Mouse (Mus musculus): ENCODE data around the gene Zfp148.
"Not testable (repeated sequence)": the region's sequence is repeated elsewhere in the genome, so short reads cannot be mapped to it uniquely, and the experiment has no call there.

Zfp148 gene

DNA sequence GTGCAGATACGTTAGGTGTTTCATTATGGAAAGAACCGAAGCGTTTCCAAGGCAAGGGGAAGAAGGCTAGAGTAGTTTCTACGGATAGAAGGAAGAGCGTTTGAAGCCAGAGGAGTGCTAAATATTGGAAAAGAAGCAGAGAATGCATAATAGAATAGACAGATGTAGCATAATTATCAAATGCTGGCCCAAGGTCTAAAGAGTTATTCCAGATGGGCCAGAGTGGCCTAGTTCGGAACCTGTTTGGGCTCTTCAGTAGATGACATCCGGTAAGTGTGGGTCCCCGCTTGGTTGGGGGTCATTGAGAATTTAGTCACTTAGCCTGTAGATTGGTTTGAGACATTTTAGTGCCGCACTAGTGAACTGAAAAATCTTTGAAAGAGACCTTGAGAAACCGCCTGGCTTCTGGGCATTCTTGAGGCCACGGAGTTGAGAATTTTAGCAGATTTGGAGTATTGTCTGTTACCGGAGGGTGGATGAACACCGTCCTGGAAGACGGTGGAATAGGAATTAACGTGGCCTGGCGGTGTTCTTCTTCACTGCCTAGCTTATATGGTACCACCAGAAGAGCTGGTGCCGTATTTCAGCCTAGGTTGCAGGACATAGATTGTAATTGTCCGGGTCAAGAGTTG is 1.1 kb downstream of the Zfp148 start:
- in situ Hi-C loops (cut with MboI, MseI), result no loop called here

DNA sequence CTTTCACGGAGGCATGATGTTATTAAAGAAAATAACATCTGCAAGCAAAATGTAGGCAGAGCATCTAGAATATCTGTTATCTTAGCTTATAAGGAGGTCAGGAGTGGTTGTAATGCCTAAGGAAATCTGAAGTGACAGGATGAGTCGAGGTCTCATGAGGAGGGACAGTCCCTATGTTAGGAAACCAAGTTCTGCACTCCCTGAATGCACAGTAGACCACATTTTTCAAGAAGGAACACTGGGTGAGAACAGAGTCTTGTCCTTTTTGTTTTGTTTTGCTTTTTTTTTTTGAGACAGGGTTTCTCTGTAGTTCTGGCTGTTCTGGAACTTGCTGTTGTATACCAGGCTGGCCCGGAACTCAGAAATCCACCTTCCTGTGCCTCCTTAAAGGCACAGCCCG is 1.7 kb downstream of the Zfp148 start:
- in situ Hi-C loops (cut with MboI, MseI), result no loop called here

DNA sequence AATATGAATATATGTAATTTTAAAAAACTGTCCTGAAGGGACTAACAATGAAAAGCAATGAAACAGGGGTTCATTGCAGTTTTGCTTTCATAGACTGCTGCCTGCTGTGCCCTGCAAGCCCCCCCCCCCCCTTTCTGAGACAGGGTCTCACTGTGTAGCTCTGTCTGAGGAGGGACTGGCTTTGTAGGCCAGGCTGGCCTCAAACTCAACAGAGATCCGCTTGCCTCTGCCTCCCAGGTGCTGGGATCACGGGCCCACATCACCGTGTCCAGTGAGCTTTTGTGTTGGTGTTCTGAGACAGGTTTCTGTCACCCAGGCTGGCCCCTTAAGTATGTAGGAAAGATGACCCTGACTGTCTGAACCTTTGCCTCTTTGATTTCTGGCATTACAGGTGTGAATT is 2.9 kb downstream of the Zfp148 start:
- in situ Hi-C loops (cut with MboI, MseI), result no loop called here

DNA sequence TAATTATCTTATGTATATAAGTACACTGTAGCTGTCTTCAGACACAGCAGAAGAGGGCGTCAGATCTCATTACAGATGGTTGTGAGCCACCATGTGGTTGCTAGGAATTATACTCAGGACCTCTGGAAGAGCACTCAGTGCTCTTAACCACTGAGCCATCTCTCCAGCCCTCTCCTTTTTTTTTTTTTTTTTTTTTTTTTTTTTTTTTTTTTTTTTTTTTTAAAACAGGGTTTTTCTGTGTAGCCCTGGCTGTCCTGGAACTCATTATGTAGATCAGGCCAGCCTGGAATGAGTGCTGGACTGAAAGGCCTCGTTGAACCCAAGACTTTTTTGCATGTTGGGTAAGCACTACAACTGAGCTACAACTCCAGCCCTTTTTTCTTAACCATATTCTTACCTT is 3.4 kb downstream of the Zfp148 start:
- in situ Hi-C loops (cut with MboI, MseI), result not testable (repeated sequence)

DNA sequence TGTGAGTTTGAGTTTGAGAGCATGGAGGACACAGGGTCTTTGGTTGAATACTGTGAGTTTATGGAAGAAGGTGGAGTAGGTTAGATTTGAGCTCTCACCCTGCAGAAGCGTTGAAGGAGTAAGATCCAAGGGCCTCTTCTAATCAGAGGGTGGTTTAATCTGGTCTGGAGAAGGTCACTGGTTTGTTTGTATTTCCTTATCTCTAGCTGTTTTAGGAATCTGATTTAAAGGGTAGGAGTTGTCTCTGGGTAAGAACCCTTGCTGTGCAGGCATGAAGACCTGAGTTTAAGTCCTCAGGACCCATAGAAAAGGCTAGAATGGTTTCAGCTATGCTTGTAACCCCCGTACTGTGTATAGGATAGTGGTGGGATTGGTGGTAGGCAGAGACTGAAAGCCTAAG is 6.4 kb downstream of the Zfp148 start:
- in situ Hi-C loops (cut with MboI, MseI), result no loop called here

DNA sequence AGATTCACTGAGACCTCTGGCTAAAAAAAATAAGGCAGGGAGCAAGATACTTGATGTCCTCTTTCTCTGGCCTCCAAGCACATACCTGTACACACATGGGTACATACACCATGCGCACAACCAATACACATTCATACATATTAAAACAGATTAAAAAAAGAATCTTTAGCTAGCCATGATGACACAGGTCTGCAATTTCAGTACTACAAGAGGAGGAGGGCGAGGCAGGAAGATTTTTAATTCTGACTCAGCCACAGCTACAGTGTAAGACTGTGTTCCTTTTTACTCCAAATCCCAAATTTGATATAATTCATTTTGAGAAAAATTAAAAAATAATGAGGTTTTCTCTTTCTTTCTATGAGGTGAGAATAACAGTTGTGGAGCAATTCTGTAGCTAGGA is 6.8 kb downstream of the Zfp148 start:
- in situ Hi-C loops (cut with MboI, MseI), result no loop called here

DNA sequence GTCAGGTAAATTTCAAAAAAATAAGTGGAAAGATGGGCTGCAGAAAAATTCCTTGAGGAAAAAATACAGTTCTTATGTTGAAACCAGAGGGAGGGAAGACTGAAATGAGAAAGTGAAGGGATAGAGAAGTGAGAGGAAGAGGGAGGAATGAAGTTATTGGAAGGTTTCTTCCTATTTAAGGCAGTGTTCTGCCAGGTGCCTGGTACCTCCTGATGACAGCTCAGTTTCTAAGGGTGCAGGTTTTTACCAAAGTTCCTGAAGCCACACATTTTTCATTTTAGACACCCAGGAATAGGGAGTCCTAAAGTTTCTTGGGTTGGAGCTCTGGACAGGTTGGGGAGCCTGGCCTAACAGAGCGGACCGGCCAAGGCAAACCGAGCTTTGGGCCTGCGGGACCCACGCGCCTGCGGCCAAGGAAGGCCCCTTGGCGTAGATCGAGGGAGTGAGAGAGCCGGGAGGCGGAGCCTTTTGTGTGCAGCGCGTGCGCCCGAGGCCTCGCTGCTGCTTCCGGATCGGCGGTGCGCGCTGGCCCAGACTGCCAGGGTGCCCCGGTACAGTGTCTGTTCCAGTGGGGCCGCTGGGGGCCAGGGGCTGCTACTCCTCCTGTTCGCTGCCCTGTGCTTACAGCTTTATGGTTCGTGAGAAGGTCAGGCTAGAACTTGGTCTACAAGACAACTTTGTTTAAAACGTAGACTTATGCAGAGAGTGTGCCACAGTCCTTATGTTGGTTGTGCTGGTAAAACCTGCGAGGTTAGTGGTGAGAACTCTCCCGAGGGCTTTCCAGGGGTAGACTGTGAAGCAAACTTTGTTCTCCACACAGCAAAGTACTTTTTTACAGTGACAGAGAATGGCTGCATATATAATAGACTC is 19.5 kb downstream of the Zfp148 start:
- in situ Hi-C loops (cut with MboI, MseI), result no loop called here

DNA sequence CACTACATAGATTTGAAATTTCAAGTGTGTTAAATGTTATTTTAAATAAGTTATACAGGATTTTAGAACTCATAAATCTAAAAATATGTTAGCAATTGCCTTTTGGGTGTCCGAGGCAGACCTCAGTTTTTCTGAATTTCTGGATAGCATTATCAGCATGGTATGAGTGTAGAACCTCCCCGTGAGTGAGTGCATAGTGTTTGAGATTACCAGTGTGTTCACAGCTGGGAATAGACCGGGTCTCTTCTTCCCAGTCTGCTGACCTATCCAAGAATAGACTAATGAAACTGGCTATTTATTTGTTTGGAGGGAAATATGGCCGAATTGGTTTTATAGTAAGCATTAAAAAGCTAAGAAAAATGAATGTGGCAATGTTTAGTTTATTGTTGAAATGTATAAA is 20.3 kb downstream of the Zfp148 start:
- in situ Hi-C loops (cut with MboI, MseI), result no loop called here

DNA sequence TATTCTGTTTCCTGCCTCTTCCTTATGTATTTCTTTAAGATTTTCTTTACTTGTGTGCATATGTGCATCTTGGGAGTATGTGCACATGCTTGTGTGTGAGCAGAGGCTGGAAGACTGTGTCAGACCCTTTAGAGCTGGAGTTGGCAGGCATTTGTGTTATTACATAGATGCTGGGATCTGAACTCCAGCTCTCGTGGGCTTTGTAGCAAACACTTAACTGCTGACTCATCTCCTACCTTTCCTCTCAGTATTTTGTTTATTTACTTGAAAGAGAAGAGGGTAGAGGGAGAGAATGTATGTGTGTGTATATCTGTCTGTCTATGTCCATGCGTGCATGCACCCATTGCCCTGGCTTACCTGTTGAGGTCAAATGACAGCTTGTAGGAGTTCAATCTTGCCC is 22.6 kb downstream of the Zfp148 start:
- in situ Hi-C loops (cut with MboI, MseI), result no loop called here

DNA sequence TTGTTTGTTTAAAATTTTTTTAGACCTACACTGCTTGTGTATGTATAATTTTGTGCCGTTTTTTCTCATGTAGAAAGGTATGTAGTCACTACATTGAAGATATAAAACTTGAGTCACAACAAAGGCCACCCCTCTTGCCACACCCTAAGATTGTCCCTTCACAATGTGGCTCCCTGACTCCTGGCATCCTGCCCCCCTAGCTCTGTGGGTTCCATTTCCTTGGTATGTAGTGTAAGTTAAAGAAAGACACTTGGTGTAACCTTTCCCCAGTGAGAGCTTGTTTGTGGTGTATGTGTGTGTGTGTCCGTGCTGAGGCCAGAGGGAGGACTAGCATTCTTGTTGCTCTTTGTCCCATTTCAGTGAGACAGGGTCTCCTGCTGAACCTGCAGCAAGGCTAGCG is 23.4 kb downstream of the Zfp148 start:
- in situ Hi-C loops (cut with MboI, MseI), result no loop called here

DNA sequence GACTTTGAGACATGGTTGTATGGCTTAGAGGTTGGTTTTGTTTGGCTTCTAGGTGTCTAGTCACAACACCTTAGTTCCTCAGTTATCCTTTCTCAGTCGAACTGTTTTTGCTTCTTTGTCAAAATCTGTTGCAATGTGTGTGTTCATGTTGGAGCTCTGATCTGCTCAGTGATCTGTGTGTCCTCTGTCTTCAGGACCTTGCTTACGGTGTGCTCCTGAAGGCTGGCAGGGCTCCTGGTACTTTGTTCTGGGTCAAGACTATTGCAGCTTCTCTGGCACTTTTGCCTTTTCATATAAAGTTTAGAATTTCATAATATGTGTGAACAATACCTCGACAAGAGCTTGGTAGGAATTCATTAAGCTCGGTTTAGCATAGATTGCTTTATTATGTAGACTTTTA is 24.9 kb downstream of the Zfp148 start:
- in situ Hi-C loops (cut with MboI, MseI), result no loop called here

DNA sequence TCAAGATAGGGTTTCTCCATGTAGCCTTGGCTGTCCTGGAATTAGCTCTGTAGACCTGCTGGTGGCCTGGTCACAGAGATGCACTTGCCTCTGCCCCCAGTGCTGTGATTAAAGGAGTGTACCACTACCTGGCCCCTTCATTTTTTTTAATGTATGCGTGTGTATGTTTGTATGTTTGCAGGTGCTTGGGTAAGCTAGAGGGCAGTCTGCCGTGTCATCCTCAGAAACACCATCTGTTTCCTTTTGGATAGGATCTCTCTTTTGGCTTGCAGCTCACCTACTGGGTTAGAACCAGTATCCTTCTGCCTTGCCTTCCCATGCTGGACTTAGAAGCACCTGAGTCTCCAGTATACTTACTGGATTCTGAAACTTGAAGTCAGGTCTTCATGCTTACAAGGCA is 29.5 kb downstream of the Zfp148 start:
- in situ Hi-C loops (cut with MboI, MseI), result no loop called here

DNA sequence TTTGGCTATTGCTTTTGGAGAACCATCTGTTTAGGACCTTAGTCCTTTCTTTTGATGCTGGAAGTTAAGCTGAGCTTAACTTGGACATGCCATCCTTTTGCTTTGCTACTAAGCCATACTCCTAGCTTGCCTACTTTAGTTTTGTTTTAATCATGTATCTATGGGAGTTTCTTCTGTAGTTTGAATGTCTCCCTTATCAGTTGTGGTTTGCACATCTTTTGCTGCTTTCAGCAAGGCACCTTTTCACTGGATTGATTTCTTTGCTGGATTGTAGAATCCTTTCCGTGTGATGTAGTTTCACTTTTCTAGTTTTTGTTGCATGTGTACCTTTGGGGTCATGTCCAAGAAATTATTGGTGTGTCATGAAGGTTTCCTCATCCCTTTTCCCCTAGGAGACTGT is 30.0 kb downstream of the Zfp148 start:
- in situ Hi-C loops (cut with MboI, MseI), result no loop called here

DNA sequence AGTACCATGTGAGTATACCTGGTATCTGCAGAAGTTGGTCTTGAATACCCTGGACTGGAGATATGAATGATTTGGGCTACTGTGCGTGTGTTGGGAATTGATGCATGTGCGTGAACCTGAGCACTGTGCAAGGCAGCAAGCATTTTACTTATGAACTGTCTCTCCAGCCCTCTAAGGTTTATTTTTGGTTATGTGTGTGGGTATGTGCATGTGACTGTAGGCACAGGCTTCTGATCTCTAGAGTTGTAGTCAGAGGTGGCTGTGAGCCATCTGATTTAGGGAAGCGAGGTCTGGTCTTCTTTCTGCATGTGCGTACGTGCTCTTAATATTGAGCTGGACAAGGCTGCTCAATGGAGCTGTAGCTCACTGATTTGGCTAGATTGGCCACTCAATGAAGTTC is 33.6 kb downstream of the Zfp148 start:
- in situ Hi-C loops (cut with MboI, MseI), result no loop called here

DNA sequence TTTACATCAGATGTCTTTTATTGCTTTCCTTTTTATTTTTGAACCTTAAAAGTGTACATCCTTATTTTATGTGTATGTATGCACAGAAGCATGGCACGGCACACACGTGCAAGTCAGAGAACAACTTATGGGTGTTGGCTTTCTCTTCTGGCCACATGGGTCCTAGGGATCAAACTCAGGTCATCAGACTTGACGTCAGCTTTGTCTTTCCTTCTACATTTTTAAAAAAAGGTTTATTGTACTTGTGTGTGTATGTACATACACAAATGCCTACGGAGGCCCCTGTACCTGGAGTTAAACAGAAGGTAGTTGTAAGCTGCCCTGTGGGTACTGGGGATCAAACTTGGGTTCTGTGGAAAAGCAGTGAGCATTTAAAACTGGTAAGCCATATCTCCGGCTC is 35.0 kb downstream of the Zfp148 start:
- in situ Hi-C loops (cut with MboI, MseI), result no loop called here

DNA sequence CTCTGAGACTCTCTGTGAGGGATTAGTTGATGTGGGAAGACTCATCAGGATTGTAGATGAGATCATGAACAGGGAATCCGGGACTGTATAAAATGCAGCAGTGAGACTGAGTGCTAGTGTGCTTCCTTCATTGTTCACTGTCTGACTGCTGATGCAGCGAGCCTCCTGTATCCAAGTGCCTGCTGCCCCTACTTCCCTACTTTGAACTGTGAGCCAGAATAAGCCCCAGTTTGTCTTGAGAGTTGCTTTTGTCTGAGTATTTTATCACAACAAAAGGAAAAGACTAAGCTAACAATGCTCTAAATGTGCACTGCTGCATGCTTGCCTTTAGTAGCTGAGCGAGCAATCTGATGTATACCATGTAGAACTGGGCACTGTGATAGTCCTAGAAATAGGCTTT is 47.7 kb downstream of the Zfp148 start:
- in situ Hi-C loops (cut with MboI, MseI), result no loop called here

DNA sequence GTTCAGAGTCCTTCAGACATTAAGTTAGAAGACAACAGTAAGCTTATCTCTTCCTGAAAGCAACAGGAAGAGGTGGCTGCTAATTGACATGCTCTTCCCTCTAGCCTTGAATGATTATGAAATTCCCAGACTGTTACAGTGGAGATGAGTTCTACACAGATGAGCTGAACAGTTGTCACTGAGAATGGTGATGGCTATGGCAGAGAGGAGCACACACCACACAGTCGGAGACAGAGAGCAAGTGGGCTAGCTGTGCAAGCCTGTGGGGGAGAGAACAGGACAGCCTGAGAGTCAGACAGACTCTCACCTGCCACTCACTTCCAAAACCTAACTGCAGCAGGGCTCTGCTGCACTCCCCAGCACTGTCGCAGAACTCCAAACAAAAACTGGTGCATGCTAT is 51.0 kb downstream of the Zfp148 start:
- in situ Hi-C loops (cut with MboI, MseI), result no loop called here

DNA sequence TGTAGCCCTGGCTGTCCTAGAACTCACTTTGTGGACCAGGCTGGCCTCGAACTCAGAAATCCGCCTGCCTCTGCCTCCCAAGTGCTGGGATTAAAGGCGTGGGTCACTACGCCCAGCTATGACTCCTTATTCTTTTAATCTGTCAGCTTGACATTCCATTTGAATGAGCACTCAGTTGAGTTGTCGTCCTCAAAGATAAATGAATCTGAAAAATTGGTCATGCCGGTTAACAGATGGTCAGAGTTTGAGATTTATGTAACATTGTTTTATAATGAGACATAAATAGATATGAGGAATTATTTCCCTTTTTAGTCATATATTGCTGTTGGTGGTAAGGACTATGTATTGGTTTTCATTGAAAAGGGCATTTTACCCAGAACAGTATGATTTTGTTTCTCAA is 60.4 kb downstream of the Zfp148 start:
- in situ Hi-C loops (cut with MboI, MseI), result no loop called here

DNA sequence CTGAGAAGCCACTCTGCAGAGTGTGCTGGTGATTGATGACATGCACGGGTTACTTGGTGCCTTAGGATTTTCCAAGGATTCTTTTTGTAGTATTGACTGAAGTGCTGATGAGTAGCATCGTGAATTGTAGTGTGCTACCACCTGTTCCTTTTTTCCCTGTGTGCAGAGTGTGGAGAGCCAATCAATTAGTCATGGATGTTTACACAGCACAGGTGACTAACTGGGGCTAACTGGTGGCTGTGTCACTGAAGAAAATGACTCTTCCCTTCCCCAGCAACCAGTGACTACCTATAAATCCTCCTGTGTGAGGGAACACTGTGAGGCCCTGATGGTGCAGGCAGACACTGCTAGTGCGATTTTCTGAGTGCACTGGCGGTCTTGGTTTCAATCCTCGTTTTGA is 66.2 kb downstream of the Zfp148 start:
- in situ Hi-C loops (cut with MboI, MseI), result no loop called here

DNA sequence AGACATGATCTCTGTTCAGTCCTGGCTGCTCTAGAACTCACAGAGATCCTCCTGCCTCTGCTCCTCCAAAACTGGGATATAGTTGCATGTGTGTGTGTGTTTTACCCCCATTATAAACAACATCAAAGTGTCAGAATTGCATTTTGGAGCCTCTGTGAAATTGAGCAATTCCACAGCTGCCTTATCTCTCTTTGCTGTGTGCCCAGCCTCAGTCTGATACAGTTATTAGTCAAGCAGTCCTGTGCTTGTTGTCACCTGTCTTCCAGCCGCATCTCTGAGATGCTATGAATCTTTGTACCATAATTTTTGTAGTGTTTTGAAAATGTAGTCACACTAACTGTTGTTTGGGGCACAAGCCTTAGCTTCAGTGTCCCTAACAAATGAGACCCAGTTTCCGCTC is 73.2 kb downstream of the Zfp148 start:
- in situ Hi-C loops (cut with MboI, MseI), result loop anchor here (25.0 kb wide), 1 partner anchor 1333 kb away; no protein-coding TSS in a partner anchor

DNA sequence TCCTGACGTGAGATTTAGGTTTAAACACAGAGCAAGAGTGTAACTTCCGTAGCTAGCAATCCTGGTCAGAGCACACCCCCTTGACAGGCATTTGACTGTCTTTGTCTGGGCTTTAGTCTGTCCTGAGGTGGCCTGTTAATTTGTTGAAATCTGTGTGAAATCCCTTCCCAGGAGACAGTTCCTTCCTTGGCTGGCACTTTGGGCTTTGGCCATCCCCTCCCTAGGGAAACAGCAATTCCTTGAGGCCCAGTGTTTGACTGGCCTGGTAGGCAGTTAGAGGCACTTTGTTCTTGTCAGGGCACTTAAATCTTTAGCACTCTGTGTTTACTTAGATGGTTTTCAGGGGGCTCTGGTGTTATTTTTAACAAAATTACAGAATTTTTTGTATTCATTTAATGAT is 73.7 kb downstream of the Zfp148 start:
- in situ Hi-C loops (cut with MboI, MseI), result loop anchor here (25.0 kb wide), 1 partner anchor 1333 kb away; no protein-coding TSS in a partner anchor

DNA sequence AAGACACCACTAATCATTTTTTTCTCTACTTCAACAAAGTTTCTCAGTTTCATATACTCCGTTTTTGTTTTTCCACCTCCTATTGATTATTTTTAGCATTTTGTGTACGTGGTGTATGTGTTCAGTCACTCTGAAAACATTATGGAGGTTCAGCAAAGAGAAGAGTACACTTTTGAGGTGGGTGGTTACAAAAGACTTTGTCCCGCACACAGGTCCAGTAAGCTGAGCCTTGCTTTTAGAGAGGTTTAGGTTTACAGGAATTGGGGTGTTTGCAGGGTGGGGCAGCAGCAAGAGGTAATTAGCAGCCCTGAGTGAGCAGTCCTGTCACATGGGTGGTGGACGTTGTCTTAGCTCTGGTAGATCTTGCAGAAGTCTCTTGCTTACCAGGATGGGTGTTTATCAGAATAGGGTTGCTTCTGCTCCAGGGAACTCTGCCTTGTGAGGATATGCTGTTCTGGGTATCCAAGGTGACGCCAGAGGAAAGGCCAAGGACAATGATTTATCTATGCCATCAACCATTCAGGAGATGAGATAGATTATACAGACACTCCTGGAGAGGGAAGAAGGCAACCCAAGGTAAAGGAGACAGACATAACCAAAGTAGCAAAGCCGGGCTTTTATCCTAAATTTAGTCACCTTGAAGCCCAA is 74.8 kb downstream of the Zfp148 start:
- in situ Hi-C loops (cut with MboI, MseI), result loop anchor here (25.0 kb wide), 1 partner anchor 1332 kb away; no protein-coding TSS in a partner anchor

DNA sequence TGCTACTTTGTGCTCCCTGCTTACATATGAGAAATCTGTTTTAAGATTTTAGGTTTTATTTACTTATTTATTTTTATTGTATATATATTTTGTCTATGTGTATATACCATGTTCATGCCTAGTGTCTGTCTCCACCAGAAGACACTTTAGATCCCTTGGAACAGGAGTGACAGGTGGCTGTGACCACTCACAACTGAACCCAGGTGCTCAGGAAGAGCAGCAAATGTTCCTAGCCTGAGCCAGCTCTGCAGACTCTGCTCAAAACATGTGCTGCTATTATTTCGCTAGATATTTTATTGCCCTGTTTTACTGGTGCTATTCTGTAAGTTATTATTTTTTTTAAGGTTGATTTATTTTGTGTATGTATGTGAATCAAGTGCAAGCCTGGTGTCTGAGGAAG is 78.5 kb downstream of the Zfp148 start:
- in situ Hi-C loops (cut with MboI, MseI), result loop anchor here (25.0 kb wide), 1 partner anchor 1328 kb away; no protein-coding TSS in a partner anchor

Data from regulatory T cell (primary cell).